Mouse (Mus musculus): ENCODE measurements at regions not wholly inside any gene's neighbourhood (a gene's known extent, or its start where the extent isn't known, plus 50 kb on each side); places are given as distances from the start of the nearest gene placed in this dataset.

DNA sequence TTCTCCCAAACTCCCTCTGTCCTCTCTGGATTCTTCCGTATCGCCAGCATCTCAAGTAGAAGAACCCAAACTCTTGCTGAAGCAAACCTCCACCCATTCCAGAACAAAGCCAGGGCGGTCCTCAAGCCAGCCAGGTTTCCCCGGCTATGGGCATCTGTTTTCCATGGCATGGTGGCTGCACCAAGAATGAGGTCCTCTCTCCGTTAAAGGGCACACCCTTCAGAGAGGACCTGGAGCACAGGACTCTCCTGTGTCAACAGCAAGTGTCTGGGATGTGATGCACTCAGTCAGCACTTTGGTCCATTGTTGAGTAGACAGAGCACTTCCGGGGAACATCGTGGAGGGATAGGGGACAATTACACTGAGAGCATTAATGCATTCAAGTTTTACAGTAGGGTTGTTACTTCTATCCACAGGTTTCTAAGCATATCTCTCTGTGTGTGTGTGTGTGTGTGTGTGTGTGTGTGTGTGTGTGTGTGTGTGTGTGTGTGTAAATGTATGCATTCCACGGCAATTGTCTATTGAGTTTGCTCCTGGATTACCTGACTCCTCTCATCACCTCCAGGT, 56.6 kb upstream of the Cpsf6 start:
- DNase-seq (ENCODE audit: low read depth, low spot score): no peak

DNA sequence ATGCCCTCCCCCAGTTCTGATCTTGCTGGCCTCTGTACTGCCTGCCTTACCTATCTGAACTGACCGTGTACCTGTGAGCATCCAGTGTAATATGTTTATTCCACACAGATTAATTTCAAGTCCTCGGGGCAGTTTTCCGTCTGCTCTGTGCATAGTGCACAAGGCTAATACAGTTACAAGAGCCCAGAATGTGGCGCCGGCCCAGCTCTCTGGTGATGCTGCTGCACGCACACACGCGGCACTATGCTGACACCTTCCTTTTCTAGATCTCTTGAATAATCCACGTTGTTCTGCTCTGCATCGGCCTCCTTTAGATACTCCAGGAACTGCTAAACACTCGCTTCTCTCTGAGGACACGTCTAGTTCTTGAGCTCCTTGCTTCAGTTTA, 55.9 kb upstream of the Cpsf6 start:
- DNase-seq (ENCODE audit: low read depth, low spot score): no peak

DNA sequence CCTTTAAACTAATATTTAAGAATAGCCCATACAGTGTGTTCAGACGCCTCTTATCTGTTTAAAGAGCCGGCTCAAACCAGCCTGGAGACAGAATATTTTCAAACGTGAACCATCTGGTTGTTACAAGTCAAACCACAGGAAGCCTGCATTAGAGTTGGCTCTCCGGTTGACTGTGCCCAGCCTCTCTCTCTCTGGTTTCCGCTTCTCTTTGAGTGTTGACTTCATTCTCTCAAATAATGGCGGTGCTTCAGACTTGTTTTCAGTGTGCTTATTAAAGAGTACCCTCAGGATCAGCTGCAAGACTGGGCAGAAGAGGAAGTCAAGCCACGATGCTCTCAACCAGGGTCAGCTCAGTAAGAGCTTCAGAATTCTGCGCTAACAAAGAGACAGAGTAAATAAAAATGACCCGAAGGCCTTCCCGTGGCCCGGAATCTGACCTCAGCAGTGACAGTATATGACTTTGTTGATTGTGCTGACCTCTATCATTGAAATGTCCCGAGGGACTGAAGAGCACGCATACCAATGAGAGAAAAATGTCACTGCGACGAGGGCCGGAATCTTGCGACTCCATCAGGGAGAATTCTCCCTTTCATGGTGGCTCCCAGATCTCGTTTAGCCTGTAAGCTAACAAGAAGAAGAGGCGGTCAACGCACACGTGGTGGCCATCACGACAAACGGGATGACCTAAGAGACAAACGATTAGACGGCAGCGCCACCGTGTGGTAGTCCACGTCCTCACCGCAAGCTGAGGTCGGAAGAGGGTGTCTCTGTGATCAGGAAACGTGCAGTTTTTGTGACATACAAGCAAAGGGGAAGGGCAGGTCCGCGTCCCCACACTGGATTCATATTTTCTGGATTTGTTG, 55.3 kb upstream of the Cpsf6 start:
- peak; percentile 82 for DNase-seq (ENCODE audit: low read depth, low spot score)

DNA sequence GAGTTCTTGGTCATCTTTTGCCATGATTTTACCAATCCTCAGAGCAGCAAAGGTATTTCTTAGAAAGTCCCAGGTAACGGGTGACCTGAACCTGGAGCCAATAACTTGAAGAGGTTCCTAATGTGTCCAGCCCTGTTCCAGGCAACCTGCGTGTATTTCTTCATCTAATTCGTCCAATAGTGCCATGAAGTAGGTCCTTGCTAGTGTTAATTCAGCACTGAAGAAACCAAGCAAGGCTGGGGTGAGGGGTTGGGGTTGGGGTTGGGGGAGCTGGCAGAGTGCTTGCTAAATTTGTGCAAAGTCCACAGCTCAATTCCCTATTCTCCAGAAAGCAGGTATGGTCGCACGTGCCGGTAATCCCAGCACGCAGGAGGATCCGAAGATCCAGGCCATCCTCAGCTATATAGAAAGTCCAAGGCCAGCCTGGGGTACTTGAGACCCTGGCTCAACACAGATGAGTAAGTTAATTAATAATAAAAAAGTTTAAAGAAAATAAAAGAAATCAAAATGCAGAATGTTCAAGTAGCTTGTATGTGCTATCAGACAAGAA, 54.6 kb upstream of the Cpsf6 start:
- no peak for DNase-seq (ENCODE audit: low read depth, low spot score)

DNA sequence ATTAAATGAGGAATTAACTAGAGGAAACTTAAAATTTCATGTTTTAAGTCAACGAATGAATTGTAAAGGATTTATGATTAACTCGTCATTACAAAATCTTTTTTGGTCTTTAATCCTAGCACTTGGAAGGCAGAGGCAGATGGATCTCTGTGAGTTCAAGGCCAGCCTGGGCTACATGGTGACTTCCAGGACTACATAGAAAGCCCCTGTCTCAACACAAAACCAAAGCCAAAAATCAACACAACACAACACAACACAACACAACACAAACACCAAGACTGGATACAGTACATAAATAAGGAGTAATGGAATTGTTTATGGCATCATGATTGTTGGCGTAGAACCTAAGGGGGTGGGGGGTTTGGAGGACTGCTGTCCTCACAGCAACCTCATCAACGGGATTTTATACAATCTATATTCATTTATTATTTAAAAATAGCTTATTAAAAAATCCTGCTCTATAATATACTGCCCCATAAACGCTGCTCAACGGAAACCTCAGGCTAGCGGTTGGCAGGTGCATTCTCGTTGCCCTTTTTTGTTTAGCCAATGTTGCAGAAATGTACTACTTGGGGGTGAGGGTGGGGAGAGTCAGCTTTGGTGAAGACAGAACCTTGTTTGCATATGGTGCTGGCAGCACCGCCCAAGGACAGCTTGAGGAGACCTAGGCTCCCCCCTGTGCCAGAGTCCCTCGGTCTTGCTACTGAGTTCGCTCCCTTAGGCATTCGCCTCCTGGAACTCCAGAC, 53.9 kb upstream of the Cpsf6 start:
- DNase-seq (ENCODE audit: low read depth, low spot score): no peak

DNA sequence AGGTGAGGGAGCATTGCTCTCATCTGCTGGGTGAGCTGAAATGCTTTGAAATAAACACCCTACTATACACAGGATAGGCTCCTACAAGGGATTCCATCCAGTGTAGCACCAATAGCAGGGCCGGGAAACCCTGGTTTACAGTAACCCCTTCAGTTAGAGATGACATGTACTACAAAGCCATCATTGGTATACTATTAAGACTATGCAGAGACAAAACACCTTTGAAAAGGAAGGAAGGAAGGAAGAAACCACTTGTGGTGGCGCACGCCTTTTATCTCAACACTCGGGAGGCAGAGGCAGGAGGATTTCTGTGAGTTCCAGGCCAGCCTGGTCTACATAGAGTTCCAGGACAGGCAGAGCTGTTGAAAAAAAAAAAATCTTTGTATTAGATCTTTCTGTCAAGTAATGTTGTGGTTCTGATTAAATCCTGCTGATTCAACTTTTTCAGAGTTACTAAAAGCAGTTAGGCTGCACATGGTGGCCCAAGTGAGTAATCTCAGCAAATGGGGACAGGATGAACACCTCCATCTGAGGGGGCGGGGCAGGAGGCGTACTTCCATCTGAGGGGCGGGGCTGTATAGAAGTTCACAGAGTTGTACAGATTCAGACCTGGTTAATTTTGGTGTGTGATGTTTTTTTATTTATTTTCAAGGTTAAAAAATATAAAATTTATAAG, 53.2 kb upstream of the Cpsf6 start:
- DNase-seq (ENCODE audit: low read depth, low spot score): no peak

DNA sequence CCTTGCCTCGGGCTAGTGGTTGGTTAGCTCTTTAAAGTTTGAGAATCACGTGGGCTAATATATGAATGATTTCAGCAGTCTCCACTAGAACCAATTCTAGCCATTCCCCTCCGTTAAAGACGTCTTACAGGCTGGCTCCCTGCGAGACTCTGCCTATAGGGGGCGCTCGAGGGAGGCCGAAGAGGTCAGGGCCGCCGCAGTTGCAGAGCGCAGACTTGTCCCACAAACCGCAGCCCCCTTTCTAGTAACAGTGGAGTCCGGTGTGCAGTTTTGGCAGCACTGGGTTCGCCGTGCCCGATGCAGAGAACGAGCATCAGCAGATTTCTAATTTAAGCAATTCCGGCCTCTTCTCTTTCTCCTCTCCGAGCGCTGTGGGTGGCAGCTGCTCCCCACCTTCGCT, 52.6 kb upstream of the Cpsf6 start:
- no peak for DNase-seq (ENCODE audit: low read depth, low spot score)

DNA sequence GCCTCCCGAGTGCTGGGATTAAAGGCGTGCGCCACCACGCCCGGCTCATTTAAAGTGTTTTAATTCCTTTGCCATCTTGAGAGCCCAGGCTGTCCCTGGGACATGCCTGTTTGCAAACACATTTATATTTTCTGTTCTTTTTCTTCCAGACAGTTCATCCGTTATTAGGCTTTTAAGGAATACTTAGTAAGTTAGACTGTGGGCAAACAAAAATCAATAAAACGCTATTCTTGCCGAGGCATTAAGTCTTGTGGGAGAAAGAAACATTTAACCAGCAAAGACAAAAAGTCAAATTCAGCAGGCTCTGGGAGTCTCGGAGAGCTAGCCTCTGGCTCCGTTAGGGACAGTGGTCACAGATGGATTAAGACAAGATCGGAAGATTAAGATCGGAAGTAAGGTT, 52.0 kb upstream of the Cpsf6 start:
- DNase-seq (ENCODE audit: low read depth, low spot score): no peak

DNA sequence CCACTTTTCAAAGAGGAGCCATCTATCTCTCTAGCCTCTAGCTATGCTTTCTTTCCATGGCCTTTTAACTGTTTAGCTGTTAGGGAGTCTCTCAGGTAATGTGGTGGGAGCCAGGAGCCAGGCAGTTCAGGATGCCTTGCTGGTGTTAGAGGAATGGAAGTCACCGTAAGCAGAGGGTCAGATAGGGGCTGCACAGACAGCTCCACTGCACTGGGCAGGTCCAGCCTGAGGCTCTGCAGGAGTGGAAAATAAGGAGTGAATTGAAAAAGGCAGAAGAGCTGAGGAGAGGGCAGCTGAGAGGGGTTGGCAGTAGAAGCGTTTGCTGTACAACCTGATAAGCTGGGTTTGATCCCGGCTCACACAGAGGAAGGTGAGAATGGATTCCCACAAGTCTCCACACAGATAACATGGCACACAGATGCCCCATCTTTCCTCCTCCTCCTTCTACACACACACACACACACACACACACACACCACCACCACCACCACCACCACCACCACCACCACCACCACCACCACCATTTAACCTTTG, 51.3 kb upstream of the Cpsf6 start:
- DNase-seq (ENCODE audit: low read depth, low spot score): no peak

DNA sequence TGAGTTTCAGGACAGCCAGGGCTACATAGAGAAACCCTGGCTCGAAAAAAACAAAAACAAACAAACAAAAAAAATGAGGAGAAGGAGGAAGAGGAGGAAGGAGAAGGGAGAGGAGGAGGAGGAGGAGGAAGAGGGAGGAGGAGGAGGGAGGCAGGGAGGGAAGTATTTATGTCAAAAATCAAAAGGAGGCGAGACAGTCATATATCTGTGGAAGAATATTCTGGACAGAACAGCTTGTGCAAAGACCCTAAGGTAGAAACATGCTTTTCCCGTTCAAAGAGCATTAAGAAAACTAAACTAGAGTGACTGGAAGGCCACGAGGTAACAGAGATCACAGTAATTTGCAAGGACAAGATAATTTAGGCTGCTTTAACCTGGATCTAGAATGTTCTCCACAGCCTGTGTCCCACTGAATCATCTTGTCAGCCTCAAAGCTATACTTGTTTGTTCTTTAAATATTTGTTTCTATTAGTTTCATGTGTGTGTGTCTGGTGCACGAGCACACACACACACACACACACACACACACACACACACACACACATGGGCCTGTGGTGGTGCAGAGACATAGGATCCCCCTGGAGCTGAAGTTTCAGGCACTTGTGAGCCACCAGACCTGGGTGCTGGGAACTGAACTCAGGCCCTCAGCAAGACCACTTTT, 50.5 kb upstream of the Cpsf6 start:
- no peak for DNase-seq (ENCODE audit: low read depth, low spot score)

DNA sequence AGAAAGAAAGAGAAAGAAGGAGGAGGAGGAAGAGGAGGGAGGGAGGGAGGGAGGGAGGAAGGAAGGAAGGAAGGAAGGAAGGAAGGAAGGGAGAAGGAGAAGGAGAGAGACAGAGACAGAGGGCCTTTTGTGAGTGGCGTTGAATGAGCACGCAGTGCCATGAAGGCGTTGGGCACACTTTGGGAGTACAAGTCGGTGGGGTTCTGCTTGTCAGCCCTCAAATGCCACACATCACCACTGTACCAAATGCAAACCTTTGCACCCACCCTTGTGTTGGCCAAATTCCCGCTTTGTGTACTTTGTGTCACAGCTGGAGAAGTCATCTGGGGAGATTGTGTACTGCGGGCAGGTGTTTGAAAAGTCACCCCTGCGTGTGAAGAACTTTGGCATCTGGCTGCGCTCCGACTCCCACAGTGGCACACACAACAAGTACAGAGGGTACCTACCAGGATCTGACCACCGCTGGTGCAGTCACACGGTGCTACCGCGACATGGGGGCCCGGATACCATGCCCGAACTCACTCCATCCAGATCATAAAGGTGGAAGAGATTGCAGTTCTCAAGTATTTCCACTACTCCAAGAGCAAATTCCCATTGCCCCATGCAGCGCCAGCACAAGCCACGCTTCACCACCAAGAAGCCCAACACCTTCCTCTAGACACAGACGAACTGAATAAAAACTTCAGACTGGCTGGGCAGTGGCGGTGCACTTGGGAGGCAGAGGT, 49.8 kb upstream of the Cpsf6 start:
- DNase-seq (ENCODE audit: low read depth, low spot score): no peak

All from embryo, embryonic 11.5 days (tissue).